Mouse (Mus musculus) heart, postnatal 0 days (tissue): ENCODE results near the gene Ttc7b.

Experiments used
- CTCF ChIP-seq: IDR thresholded peaks from 2 replicates; pipeline ENCODE4 v1.5.1; 2016; ENCODE audit warnings: antibody characterized with exemption, control low read depth, low read depth
- EP300 ChIP-seq: IDR thresholded peaks from 2 replicates; pipeline ENCODE4 v1.6.1; 2016; ENCODE audit warnings: antibody characterized with exemption, low read depth

- TF ChIP-seq CTCF (no peak), EP300 (no peak)
Observed at GRCm38 (mm10) chr12:100336241-100336640, 184.4 kb downstream of the Ttc7b start.
